Mouse (Mus musculus) brown adipose tissue, adult 24 weeks (tissue): ENCODE results near the gene Crybg3. TPM values are rescaled to one million over a fixed set of nuclear protein-coding genes. Genes with fewer than 3 reads are reported as not detected.

Source experiments
- H3K27ac ChIP-seq: fragments of 200-500 bp; replicated peaks from 2 replicates; pipeline ENCODE4 v1.5.1; 2012; ENCODE audit warnings: low read depth, mild to moderate bottlenecking, low read length
- H3K4me1 ChIP-seq: fragments of 200-500 bp; 2 replicates; pipeline ENCODE4 v1.6.1; 2012; ENCODE audit warnings: low read length, mixed read lengths; ENCODE audit not compliant: control insufficient read depth, insufficient read depth, insufficient read length
- H3K4me3 ChIP-seq: fragments of 200-500 bp; 2 replicates; pipeline ENCODE4 v1.5.1; 2012; ENCODE audit warnings: low read depth, mild to moderate bottlenecking, low read length, moderate library complexity; ENCODE audit not compliant: insufficient read depth
- polyA plus RNA-seq: library from polyadenylated mRNA; stranded (reverse); fragments of >200 nt; gene quantifications from 2 replicates; pipeline ENCODE4 v1.2.4, GENCODE M21; 2012; ENCODE audit not compliant: missing spikeins, insufficient read depth, insufficient read length

Gene Crybg3
- 6.9 and 9.4 TPM in 2 replicates for polyA plus RNA-seq

- Histone ChIP-seq H3K4me1 (peaks cover 22% of the 10 kb centered on the region; the same call in 1 of the 2 replicates), H3K27ac (peak within 1 kb of the TSS; percentile 75), H3K4me3 (peak within 1 kb of the TSS; percentile 86)
Observed at GRCm38 (mm10) chr16:59600311-59601251, at the start of gene Crybg3. Crybg3 (minus strand) TSS chr16:59600979.

GRCm38 (mm10) chr16:59643766-59644165 lies 43.0 kb upstream of the Crybg3 start:
- Histone ChIP-seq H3K4me1 (no peaks in the 10 kb centered on the region), H3K27ac (no peak overlapping the region), H3K4me3 (no peak overlapping the region)

GRCm38 (mm10) chr16:59639985-59640384 lies 39.2 kb upstream of the Crybg3 start:
- Histone ChIP-seq H3K27ac (no peak overlapping the region), H3K4me1 (no peaks in the 10 kb centered on the region), H3K4me3 (no peak overlapping the region)

- Histone ChIP-seq H3K27ac (peak within 1 kb of the TSS; percentile 85), H3K4me1 (0 out of 2 replicates have a peak, but pooled peaks cover 2% of the 10 kb centered on the region), H3K4me3 (peak within 1 kb of the TSS; percentile 86)
Observed at GRCm38 (mm10) chr16:59639102-59639691, 38.4 kb upstream of the Crybg3 start, which contains the start of gene Arl6. Arl6 (minus strand) TSS chr16:59639391.

GRCm38 (mm10) chr16:59634598-59634997 lies 33.8 kb upstream of the Crybg3 start:
- 0 out of 2 replicates have a peak, but pooled peaks cover 2% of the 10 kb centered on the region for H3K4me1 ChIP-seq
- no peak overlapping the region for H3K27ac ChIP-seq
- H3K4me3 ChIP-seq: no peak overlapping the region

- H3K4me3 ChIP-seq: no peak overlapping the region
- H3K27ac ChIP-seq: no peak overlapping the region
- H3K4me1 ChIP-seq: no peaks in the 10 kb centered on the region
Observed at GRCm38 (mm10) chr16:59621554-59621953, 20.8 kb upstream of the Crybg3 start.

GRCm38 (mm10) chr16:59617167-59617566 lies 16.4 kb upstream of the Crybg3 start:
- H3K4me3 ChIP-seq: no peak overlapping the region
- H3K27ac ChIP-seq: no peak overlapping the region
- H3K4me1 ChIP-seq: no peaks in the 10 kb centered on the region

- Histone ChIP-seq H3K4me3 (no peak overlapping the region), H3K4me1 (no peaks in the 10 kb centered on the region), H3K27ac (no peak overlapping the region)
Observed at GRCm38 (mm10) chr16:59615675-59616074, 14.9 kb upstream of the Crybg3 start.

- Histone ChIP-seq H3K4me3 (no peak overlapping the region), H3K4me1 (no peaks in the 10 kb centered on the region), H3K27ac (no peak overlapping the region)
Observed at GRCm38 (mm10) chr16:59610750-59611149, 10.0 kb upstream of the Crybg3 start.

- peaks cover 4% of the 10 kb centered on the region; the same call in 1 of the 2 replicates for H3K4me1 ChIP-seq
- no peak overlapping the region for H3K4me3 ChIP-seq
- no peak overlapping the region for H3K27ac ChIP-seq
Observed at GRCm38 (mm10) chr16:59604078-59604781, 3.5 kb upstream of the Crybg3 start.

GRCm38 (mm10) chr16:59599411-59600265 lies 1.1 kb downstream of the Crybg3 start:
- H3K27ac ChIP-seq: peak overlapping the region; percentile 75
- peaks cover 28% of the 10 kb centered on the region; the same call in 1 of the 2 replicates for H3K4me1 ChIP-seq
- H3K4me3 ChIP-seq: peak overlapping the region; percentile 86

GRCm38 (mm10) chr16:59598997-59599396 lies 1.8 kb downstream of the Crybg3 start:
- peak overlapping the region; percentile 86 for H3K4me3 ChIP-seq
- H3K4me1 ChIP-seq: peaks cover 28% of the 10 kb centered on the region; the same call in 1 of the 2 replicates
- peak overlapping the region; percentile 66; the same call in 1 of the 2 replicates for H3K27ac ChIP-seq

- no peak overlapping the region for H3K4me3 ChIP-seq
Observed at GRCm38 (mm10) chr16:59597256-59597655, 3.5 kb downstream of the Crybg3 start.

GRCm38 (mm10) chr16:59594714-59595113 lies 6.1 kb downstream of the Crybg3 start:
- peak overlapping the region; percentile 41 for H3K4me3 ChIP-seq
- peaks cover 33% of the 10 kb centered on the region; the same call in 1 of the 2 replicates for H3K4me1 ChIP-seq
- H3K27ac ChIP-seq: peak overlapping the region; percentile 35; the same call in 1 of the 2 replicates

More at GRCm38 (mm10) chr16:59597256-59597655, 3.5 kb downstream of the Crybg3 start:
- peaks cover 32% of the 10 kb centered on the region; the same call in 1 of the 2 replicates for H3K4me1 ChIP-seq
- H3K27ac ChIP-seq: no peak overlapping the region
